Mouse (Mus musculus): Measurements from ENCODE around the gene Dnph1. TPM values are rescaled to one million over a fixed set of nuclear protein-coding genes. Genes with fewer than 3 reads are reported as not detected.
A peak's percentile ranks its signal among the peaks of the same experiment; 100 is the strongest.

The Dnph1 gene
- total RNA-seq, 2 experiments from 2014 or later: 5.2 to 5.7 TPM

DNA sequence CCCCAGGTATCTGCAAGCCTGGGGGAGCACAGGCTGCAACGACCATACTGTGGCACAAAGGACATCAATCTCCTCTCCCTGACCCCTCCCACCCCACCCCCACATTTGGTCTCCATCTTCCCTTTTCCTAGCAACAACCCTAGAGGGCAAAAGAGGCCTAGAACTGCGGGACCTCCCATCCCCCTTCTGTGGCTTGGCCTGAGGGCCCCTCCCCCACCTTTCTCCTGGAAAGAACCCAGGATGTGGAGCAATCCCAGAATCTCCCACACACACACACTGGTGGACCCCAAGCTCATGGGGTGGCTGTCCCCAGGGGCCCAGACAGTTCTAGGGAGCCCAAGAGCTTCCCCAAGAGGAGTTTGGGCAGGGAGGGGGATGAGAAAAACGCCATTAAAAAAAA, 51.4 kb downstream of the Dnph1 start:
- Histone ChIP-seq H3K27ac (no peak overlapping the region), H3K4me3 (no peak overlapping the region)
- intact Hi-C loops (cut with DNase I): no loop called here
- no peak for TF ChIP-seq CTCF (IDR thresholded peaks at IDR 0.05)
- no peak for DNase-seq

DNA sequence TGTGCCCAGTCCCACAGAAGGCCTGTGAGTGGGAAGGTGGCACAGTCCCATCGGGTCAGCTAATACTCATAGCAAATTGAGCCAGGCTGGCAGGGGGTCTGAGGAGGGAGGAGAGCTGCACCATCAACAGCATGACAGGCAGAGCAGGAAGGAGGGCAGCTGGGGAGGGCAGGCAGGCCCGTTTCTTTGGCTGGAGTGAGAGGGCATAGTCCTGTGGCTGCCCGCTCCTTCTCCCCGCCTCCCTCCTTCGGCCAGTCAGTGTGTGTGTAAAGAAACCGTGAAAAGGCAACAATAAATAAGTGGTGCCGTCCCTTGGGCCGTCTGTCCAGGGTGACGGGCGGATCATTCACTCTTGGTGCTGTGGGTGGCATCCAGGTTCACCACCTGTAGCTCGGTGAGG, 52.2 kb downstream of the Dnph1 start:
- DNase-seq: no peak
- Histone ChIP-seq H3K4me3 (no peak overlapping the region), H3K27ac (no peak overlapping the region)
- intact Hi-C loops (cut with DNase I): no loop called here
- TF ChIP-seq CTCF (IDR thresholded peaks at IDR 0.05): no peak

DNA sequence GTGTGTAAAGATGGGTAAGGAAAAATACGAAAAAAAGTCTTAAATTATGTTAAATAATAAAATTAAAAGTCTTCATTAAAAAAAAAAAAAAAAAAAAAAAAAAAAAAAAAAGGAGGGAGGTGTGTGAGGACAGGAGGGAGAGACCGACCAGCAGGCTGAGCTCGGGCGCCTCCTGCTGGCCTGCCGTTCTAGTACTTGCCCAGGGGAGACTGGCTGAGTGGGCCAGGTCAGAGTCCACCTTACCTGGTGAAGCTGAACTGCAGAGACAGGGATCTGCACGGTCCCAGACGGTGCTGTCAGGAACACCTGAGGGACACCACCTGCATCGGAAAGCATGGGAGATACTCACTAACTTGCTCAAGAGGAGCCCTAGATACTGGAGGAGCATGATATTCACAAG, 52.7 kb downstream of the Dnph1 start:
- Histone ChIP-seq H3K4me3 (no peak overlapping the region), H3K27ac (no peak overlapping the region)
- peak; percentile 56 for DNase-seq
- peak; percentile 49 for TF ChIP-seq CTCF (IDR thresholded peaks at IDR 0.05)
- intact Hi-C loops (cut with DNase I): no loop called here

Other genes with a start within 250 kb of the Dnph1 start
- 10 to 100 TPM; 13.7 to 14.5 TPM for gene Polr1c, start 248.7 kb upstream of the Dnph1 start, total RNA-seq (2021)
- 10 to 100 TPM; 55.8 to 59.5 TPM for gene Yipf3, start 248.6 kb upstream of the Dnph1 start, total RNA-seq (2021)
- under 1 TPM in 1 of 2 experiments, not detected in 1; 0.14 TPM for gene Lrrc73, start 243.2 kb upstream of the Dnph1 start, total RNA-seq (2021)
- 10 to 100 TPM; 37.2 to 43.8 TPM for gene Tjap1, start 213.7 kb upstream of the Dnph1 start, total RNA-seq (2021)
- not detected for gene Dlk2, start 199.3 kb upstream of the Dnph1 start, total RNA-seq (2021)
- gene Abcc10, start 168.4 kb upstream of the Dnph1 start, total RNA-seq (2021): 1 to 10 TPM; 2.4 to 2.9 TPM
- 10 to 100 TPM; 14.1 to 17.4 TPM for gene Zfp318, start 113.0 kb upstream of the Dnph1 start, total RNA-seq (2021)
- gene Crip3, start 67.8 kb upstream of the Dnph1 start, total RNA-seq (2021): under 1 TPM; 0.33 to 0.66 TPM
- gene Slc22a7, start 58.3 kb upstream of the Dnph1 start, total RNA-seq (2021): not detected
- under 1 TPM; 0.08 to 0.22 TPM for gene Ttbk1, start 9.0 kb upstream of the Dnph1 start, total RNA-seq (2021)
- 10 to 100 TPM; 13.8 to 15.5 TPM for gene Cul9, start 49.7 kb downstream of the Dnph1 start, total RNA-seq (2021)
- 10 to 100 TPM; 82.4 to 89.3 TPM for gene Srf, start 59.5 kb downstream of the Dnph1 start, total RNA-seq (2021)
- gene Ptk7, start 132.8 kb downstream of the Dnph1 start, total RNA-seq (2021): under 1 TPM; 0.28 to 0.78 TPM
- gene Klc4, start 149.3 kb downstream of the Dnph1 start, total RNA-seq (2021): 10 to 100 TPM; 10.9 to 13.1 TPM
- gene Mrpl2, start 149.5 kb downstream of the Dnph1 start, total RNA-seq (2021): 100 to 1,000 TPM in 1 of 2 experiments, 10 to 100 TPM in 1; 82.7 to 120 TPM
- 1 to 10 TPM; 2.9 to 5.6 TPM for gene Cul7, start 153.6 kb downstream of the Dnph1 start, total RNA-seq (2021)
- gene Rrp36, start 177.6 kb downstream of the Dnph1 start, total RNA-seq (2021): 10 to 100 TPM in 1 of 2 experiments, 1 to 10 TPM in 1; 7.9 to 12.6 TPM
- 10 to 100 TPM; 34.6 to 49.1 TPM for gene Mea1, start 182.1 kb downstream of the Dnph1 start, total RNA-seq (2021)
- gene Klhdc3, start 184.2 kb downstream of the Dnph1 start, total RNA-seq (2021): 100 to 1,000 TPM in 1 of 2 experiments, 10 to 100 TPM in 1; 83.0 to 108 TPM
- gene Ppp2r5d, start 208.4 kb downstream of the Dnph1 start, total RNA-seq (2021): 10 to 100 TPM; 30.0 to 33.1 TPM
- 10 to 100 TPM; 13.4 to 21.8 TPM for gene Pex6, start 214.8 kb downstream of the Dnph1 start, total RNA-seq (2021)
- gene Gnmt, start 232.5 kb downstream of the Dnph1 start, total RNA-seq (2021): 1 to 10 TPM; 1.7 to 4.8 TPM